Mouse (Mus musculus) midbrain, embryonic 10.5 days (tissue): Measurements from ENCODE around the gene Krtap5-2. TPM values are rescaled to one million over a fixed set of nuclear protein-coding genes. Genes with fewer than 3 reads are reported as not detected.
"Not testable (repeated sequence)": the region's sequence is repeated elsewhere in the genome, so short reads cannot be mapped to it uniquely, and the experiment has no call there.

Experiments
- DNase-seq: peaks from one replicate; pipeline ENCODE4 v3.0.0-alpha.2; 2017; ENCODE audit warnings: low spot score
- H3K27ac ChIP-seq: fragments of 300-500 bp; sonication (generic); replicated peaks from 2 replicates; pipeline ENCODE4 v1.5.1; 2016; ENCODE audit warnings: mild to moderate bottlenecking
- H3K27me3 ChIP-seq: fragments of 300-500 bp; sonication (generic); 2 replicates; pipeline ENCODE4 v1.6.1; 2016; ENCODE audit warnings: low read depth, mild to moderate bottlenecking; ENCODE audit not compliant: poor library complexity, severe bottlenecking
- H3K36me3 ChIP-seq: fragments of 300-500 bp; sonication (generic); 2 replicates; pipeline ENCODE4 v1.6.1; 2016; ENCODE audit warnings: mild to moderate bottlenecking, moderate library complexity
- H3K4me1 ChIP-seq: fragments of 300-500 bp; sonication (generic); 2 replicates; pipeline ENCODE4 v1.6.1; 2016
- H3K4me3 ChIP-seq: fragments of 300-500 bp; sonication (generic); 2 replicates; pipeline ENCODE4 v1.5.1; 2016; ENCODE audit warnings: mild to moderate bottlenecking, moderate library complexity
- H3K9me3 ChIP-seq: fragments of 300-500 bp; sonication (generic); replicated peaks from 2 replicates; pipeline ENCODE4 v1.6.1; 2016; ENCODE audit warnings: mild to moderate bottlenecking
- WGBS: fragments of 180-500 bp; shearing (Covaris S2); methylation state at CpG from one replicate; pipeline ENCODE4 v1.1.7; 2016; 5-methylcytosine and 5-hydroxymethylcytosine counted together
- polyA plus RNA-seq: library from polyadenylated mRNA; unstranded; fragments of >200 nt; fragmentation: Nextera tagmentation; extraction: Ambion mirVana; gene quantifications from 2 replicates; pipeline ENCODE4 v1.2.1, GENCODE M21; 2016

Gene Krtap5-2
- polyA plus RNA-seq, result not detected in 2 replicates

DNA sequence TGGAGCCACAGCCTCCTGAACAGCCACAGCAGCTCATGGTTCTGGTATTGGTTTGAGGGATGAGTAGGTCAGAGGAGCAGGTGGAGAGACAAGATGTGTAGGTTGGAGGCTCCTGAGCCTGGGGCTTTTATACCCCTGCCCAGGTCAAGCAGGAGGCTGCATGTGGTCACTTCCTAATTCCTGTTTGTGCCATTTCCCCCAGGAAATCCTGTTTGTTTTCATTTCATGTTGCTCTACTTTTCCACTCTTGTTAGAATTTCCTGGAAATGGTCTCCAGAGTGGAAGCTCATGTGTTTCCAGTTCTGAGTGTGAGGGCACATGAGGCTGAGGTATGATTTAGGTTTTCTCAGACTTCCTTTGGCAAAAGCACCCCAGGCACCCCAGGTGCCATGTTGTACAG lies at the start of gene Krtap5-2:
Gene Krtap5-2 (minus strand): TSS at position 101 of the 400 bp plus-strand sequence.
- not testable (repeated sequence) for H3K27ac ChIP-seq, H3K4me1 ChIP-seq, H3K9me3 ChIP-seq, H3K36me3 ChIP-seq, H3K4me3 ChIP-seq, H3K27me3 ChIP-seq
- DNase-seq, result peak; percentile 1

DNA sequence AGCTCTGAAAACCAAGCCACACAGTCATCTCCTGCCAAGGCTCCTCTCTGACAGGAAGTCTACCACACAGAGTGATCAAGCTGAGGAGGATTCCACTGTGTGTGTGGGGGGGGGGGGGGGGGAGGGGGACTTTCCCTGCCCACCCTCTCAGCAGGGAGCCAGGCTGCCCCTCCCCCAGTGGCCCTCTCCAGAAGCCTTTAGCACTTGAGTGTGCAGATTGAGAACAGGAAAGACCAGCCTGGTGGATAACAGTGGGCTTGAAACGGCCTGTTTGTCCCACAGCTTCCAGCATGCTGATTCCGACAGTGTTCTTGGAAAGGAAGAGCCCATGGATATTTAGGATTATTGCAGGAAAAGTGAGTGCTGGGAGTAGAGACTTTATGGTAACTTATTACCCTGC lies 48.7 kb upstream of the Krtap5-2 start:
- no peak for DNase-seq
- Histone ChIP-seq H3K36me3 (no peaks in the 10 kb centered on the region), H3K9me3 (no peaks in the 10 kb centered on the region), H3K4me1 (peaks cover 7% of the 10 kb centered on the region), H3K27ac (no peak overlapping the region), H3K4me3 (no peak overlapping the region), H3K27me3 (no peaks in the 10 kb centered on the region)
- 54% methylated on average over 2 of the region's 2 CpGs for WGBS

DNA sequence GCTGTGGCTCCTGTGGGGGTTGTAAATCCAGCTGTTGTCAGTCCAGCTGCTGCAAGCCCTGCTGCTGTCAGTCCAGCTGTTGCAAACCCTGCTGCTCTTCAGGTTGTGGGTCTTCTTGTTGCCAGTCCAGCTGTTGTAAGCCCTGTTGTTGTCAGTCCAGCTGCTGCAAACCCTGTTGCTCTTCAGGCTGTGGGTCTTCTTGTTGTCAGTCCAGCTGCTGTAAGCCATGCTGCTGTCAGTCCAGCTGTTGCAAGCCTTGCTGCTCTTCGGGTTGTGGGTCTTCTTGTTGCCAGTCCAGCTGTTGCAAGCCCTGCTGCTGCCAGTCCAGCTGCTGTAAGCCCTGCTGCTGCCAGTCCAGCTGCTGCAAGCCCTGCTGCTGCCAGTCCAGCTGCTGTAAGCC lies 36.3 kb upstream of the Krtap5-2 start:
- not testable (repeated sequence) for H3K36me3 ChIP-seq, DNase-seq, H3K4me1 ChIP-seq, H3K4me3 ChIP-seq, H3K9me3 ChIP-seq, H3K27me3 ChIP-seq, H3K27ac ChIP-seq
- 66% methylated on average over 1 of the region's 1 CpGs for WGBS

DNA sequence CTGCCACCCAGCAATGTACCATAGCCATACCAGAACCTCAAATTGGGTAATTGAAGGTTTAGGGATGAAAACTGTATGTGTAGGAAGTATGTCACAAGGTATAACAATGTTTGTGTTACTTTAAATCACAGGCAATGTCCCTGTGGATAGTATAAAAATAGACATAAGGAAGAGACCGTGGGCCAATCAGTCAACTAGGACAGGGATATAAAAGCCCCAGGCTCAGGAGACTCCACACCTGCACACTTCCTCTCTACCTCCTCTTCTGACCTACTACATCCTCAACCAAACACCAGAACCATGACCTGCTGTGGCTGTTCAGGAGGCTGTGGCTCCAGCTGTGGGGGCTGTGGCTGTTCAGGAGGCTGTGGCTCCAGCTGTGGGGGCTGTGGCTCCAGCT lies 35.8 kb upstream of the Krtap5-2 start, which contains the start of gene Gm7579:
Gene Gm7579 (plus strand): TSS at position 301 of the 400 bp plus-strand sequence.
- Histone ChIP-seq H3K27me3 (no peaks in the 10 kb centered on the region), H3K4me3 (no peak within 1 kb of the TSS), H3K4me1 (no peaks in the 10 kb centered on the region), H3K9me3 (no peaks in the 10 kb centered on the region), H3K36me3 (no peaks in the 10 kb centered on the region), H3K27ac (no peak within 1 kb of the TSS)
- DNase-seq, result no peak
- WGBS, result 64% methylated on average over 1 of the region's 1 CpGs

DNA sequence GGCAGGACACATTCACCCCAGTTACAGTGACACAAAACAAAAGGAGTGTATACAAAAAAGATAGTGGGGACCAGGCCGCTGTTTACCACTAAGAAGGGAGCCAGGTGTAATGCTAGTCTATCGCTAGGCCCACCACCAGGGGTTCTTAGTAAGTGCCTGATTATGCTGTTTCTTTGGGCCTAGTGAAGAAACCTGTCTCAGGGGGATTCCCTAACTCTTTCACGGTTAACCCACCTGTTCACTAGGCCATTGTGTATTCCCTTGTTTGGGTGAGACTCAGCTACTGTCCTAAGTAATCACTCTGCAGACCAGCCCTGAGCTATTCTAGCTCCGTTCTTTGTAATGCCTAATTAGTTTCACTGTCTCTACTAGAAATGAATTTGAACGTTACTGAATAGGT lies 31.1 kb upstream of the Krtap5-2 start:
- H3K4me1 ChIP-seq, H3K27ac ChIP-seq, H3K27me3 ChIP-seq, H3K4me3 ChIP-seq, DNase-seq, H3K9me3 ChIP-seq, H3K36me3 ChIP-seq: not testable (repeated sequence)
- WGBS, result 80% methylated on average over 5 of the region's 5 CpGs

DNA sequence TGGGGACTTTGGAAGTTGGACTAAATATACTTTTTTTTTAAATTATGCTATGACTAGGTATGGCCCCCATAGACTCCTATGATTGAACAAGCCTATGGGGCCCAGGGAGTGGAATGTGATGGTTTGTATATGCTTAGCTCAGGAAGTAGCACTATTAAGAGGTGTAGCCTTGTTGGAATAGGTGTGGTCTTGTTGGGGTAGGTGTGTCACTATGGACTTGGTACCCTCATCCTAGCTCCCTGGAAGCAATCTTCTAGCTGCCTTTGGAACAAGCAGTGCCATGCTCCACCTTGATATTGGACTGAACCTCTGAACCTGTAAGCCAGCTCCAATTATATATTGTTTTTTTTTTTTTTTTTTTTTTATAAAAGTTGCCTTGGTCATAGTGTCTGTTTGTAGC lies 29.7 kb upstream of the Krtap5-2 start:
- H3K36me3 ChIP-seq, result no peaks in the 10 kb centered on the region
- H3K4me1 ChIP-seq, result no peaks in the 10 kb centered on the region
- H3K4me3 ChIP-seq, result no peak overlapping the region
- H3K27me3 ChIP-seq, result no peaks in the 10 kb centered on the region
- DNase-seq, result no peak
- no peaks in the 10 kb centered on the region for H3K9me3 ChIP-seq
- H3K27ac ChIP-seq, result no peak overlapping the region

DNA sequence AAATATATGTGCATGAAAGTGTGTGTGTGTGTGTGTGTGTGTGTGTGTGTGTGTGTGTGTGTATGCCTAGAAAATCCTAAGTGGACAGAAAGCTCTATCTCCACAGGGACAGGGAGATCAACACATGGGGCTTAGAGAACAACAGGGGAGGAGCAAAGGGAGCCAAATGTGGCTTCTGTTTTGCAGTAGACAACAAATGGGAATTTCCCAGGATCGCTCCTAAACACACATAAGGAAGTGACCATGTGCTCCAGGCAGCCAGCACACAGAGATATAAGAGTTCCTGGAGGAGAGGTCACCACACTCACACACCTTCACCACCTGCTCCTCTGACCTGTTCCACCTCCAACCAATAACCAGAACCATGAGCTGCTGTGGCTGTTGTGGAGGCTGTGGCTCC lies 25.3 kb upstream of the Krtap5-2 start, which contains the start of gene Krtap5-3:
Gene Krtap5-3 (plus strand): TSS at position 301 of the 400 bp plus-strand sequence.
- no peak for DNase-seq
- H3K4me1 ChIP-seq, result no peaks in the 10 kb centered on the region
- H3K27me3 ChIP-seq, result no peaks in the 10 kb centered on the region
- WGBS, result 75% methylated on average over 1 of the region's 1 CpGs
- no peaks in the 10 kb centered on the region for H3K36me3 ChIP-seq
- H3K27ac ChIP-seq, result no peak within 1 kb of the TSS
- no peaks in the 10 kb centered on the region for H3K9me3 ChIP-seq
- H3K4me3 ChIP-seq, result no peak within 1 kb of the TSS

DNA sequence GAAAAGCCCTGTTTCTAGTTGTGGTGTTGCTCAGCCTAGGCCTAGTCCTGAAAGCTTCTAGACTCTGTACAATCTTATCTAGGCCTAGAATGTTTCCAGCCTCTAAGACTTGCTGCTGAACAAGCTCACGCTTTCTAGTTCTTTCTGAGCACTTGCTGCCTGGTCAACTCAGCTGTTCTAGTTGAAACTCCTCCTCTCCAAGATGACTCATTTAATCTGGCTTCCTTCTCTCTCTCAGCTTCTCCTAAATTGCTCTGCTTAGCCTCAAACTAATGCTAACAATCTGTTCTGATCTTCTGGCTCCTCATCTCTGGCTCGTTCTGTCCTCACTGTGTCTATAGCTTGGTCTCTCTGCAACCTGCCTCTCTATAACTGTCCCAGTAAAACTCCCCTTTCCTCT lies 22.9 kb upstream of the Krtap5-2 start:
- Histone ChIP-seq H3K36me3 (no peaks in the 10 kb centered on the region), H3K4me3 (no peak overlapping the region), H3K9me3 (no peaks in the 10 kb centered on the region), H3K4me1 (no peaks in the 10 kb centered on the region), H3K27ac (no peak overlapping the region), H3K27me3 (no peaks in the 10 kb centered on the region)
- WGBS, result 88% methylated on average over 2 of the region's 2 CpGs
- no peak for DNase-seq

DNA sequence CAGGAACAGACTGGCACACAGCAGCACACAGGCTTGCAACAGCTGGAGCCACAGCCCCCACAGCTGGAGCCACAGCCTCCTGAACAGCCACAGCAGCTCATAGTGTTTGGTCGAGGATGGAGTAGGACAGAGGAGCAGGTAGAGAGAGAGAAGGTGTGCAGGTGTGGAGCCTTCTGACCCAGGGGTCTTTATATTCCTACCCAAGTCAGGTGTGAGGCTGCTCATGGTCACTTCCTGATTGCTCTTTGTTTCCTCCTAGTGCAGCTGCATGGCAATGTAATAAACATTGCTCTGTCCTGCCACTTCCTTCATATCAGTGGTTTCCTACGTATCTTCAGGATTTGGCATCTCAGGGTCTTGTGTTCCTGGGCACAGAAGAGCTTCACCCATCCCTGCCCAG lies 14.5 kb upstream of the Krtap5-2 start, which contains the start of gene Gm10153:
Gene Gm10153 (minus strand): TSS at position 101 of the 400 bp plus-strand sequence.
- H3K27ac ChIP-seq, result no peak within 1 kb of the TSS
- no peak for DNase-seq
- H3K4me1 ChIP-seq, result no peaks in the 10 kb centered on the region
- WGBS, result 67% methylated on average over 2 of the region's 2 CpGs
- H3K27me3 ChIP-seq, result no peaks in the 10 kb centered on the region
- no peaks in the 10 kb centered on the region for H3K9me3 ChIP-seq
- no peaks in the 10 kb centered on the region for H3K36me3 ChIP-seq
- H3K4me3 ChIP-seq, result no peak within 1 kb of the TSS

DNA sequence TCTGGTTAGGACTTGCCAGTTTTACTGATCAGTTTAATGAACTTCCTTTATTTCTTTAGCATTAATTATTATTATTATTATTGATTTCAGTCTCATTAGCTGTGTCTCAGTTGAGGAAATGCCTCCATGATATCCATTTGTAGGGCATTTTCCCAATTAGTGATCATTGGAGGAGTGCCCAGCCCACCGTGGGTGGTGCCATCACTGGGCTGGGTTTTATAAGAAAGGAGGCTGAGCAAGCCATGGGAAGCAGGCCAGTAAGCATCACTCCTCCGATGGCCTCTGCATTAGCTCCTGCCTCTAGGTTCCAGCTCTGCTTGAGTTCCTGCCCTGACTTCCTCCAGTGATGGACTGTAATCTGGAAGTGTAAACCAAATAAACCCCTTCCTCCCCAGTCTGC lies 12.4 kb upstream of the Krtap5-2 start:
- Histone ChIP-seq H3K36me3 (no peaks in the 10 kb centered on the region), H3K4me3 (no peak overlapping the region), H3K27me3 (no peaks in the 10 kb centered on the region), H3K9me3 (no peaks in the 10 kb centered on the region), H3K4me1 (no peaks in the 10 kb centered on the region), H3K27ac (no peak overlapping the region)
- WGBS, result 85% methylated on average over 2 of the region's 2 CpGs
- no peak for DNase-seq

DNA sequence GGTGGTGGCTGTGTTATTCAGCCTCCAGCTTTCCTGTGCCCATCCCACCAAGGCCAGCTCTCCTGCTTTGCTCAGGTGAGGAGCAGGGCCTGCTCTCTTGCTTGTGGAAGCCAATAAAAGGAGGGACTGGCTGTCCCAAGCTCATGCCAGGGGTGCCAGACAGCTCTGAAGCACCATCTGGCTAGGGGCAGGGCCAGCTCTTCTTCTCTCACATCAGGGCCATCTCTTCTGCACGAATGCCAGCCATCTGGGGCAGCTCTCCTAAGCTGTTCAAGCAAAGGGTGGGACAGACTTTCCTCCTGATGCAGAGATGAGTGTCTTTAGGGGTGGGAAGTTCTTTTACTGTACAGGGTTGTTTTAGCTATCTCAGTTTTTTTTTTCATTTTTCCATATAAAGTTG lies 5.2 kb upstream of the Krtap5-2 start:
- no peaks in the 10 kb centered on the region for H3K27me3 ChIP-seq
- no peak overlapping the region for H3K27ac ChIP-seq
- no peak overlapping the region for H3K4me3 ChIP-seq
- no peaks in the 10 kb centered on the region for H3K9me3 ChIP-seq
- H3K4me1 ChIP-seq, result no peaks in the 10 kb centered on the region
- no peaks in the 10 kb centered on the region for H3K36me3 ChIP-seq
- no peak for DNase-seq
- 57% methylated on average over 1 of the region's 1 CpGs for WGBS

DNA sequence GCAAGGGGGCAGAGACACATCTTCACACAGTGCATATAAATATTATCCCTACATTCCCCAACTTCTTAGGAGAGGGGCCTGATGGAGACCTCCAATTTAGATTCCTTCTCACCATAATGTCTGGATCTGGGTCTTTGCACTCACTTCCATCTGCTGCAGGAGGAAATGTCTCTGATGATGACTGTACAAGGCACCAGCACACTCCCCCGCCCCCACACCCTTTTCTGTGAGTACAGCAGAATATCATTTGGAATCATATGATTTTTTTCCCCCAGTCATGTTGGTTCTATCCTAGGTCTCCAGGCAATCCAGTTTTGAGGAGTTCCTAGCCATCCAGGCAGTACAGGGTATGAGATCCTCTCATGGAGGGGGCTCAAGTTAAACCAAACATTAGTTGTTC lies 2.9 kb upstream of the Krtap5-2 start:
- Histone ChIP-seq H3K9me3 (no peaks in the 10 kb centered on the region), H3K27me3 (no peaks in the 10 kb centered on the region), H3K36me3 (no peaks in the 10 kb centered on the region), H3K27ac (no peak overlapping the region), H3K4me1 (no peaks in the 10 kb centered on the region), H3K4me3 (no peak overlapping the region)
- 84% methylated on average over 1 of the region's 1 CpGs for WGBS
- peak; percentile 7 for DNase-seq

DNA sequence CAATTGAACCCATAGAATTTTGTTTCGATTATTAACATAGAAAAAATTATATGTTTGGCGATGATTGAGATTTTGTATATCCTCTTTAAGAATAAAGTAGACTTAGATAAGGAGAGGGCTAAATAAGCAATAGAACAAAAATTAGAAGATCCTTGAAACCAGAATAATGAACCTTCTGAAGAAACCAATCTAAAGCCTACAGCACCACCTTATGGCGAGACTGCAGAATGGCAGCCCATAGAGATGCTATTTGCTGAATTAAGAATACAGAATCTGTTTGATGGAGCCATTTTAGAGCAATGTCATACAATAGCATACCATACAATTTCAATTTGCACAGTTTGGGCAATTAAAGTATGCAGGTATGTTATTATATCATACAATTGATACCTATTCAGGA lies 6.0 kb downstream of the Krtap5-2 start:
- Histone ChIP-seq H3K27ac (no peak overlapping the region), H3K36me3 (no peaks in the 10 kb centered on the region), H3K9me3 (no peaks in the 10 kb centered on the region), H3K4me3 (no peak overlapping the region), H3K27me3 (no peaks in the 10 kb centered on the region), H3K4me1 (no peaks in the 10 kb centered on the region)
- DNase-seq, result peak; percentile 10
- 44% methylated on average over 3 of the region's 3 CpGs for WGBS

DNA sequence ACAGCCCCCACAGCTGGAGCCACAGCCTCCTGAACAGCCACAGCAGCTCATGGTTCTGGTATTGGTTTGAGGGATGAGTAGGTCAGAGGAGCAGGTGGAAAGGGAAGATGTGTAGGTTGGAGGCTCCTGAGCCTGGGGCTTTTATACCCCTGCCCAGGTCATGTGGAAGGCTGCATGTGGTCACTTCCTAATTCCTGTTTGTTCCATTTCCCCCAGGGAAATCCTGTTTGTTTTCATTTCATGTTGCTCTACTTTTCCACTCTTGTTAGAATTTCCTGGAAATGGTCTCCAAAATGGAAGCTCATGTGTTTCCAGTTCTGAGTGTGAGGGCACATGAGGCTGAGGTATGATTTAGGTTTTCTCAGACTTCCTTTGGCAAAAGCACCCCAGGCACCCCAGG lies 10.2 kb downstream of the Krtap5-2 start, which contains the start of gene Gm4553:
Gene Gm4553 (minus strand): TSS at position 101 of the 400 bp plus-strand sequence.
- not testable (repeated sequence) for H3K9me3 ChIP-seq, DNase-seq, H3K36me3 ChIP-seq, H3K4me1 ChIP-seq, H3K4me3 ChIP-seq, H3K27ac ChIP-seq, H3K27me3 ChIP-seq
